Comparison of ENCODE assay signal across 28 mouse cellular contexts in the genomic region with DNA sequence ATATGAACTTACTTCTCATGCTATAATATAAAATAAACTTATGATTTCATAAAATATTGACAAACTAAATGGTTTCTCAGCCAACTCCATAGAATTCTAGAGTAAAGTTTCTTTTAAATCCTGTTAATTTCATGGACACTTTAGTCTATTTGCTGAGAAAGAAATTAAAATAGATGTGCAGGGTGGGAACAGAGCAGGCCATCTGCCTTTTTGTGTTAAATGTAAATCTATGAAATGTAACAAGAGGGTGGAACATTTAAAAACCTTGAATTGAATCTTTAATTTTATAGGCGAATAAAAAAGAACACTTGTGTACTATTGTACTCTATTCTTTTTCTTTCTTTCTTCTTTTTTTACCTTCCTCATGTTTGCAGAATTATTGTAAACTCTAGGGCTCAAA.
"Had no signal": no experiment of that assay in that cellular context is flagged by ENCODE, and none has a peak within 500 bp of the region (broad histone marks: within the 10 kb centered on the region; RNA-seq: fewer than 3 reads in every experiment).

No protein-coding gene starts in this region.

- DNase-seq: cerebellum, adult 8-10 months; cerebellum, adult 9-10 months; cerebellum, adult 9-11 months; cerebellum, postnatal 10 days; cerebellum, postnatal 14 days; cerebellum, postnatal 25 days; cerebellum, postnatal 36 days; embryo, embryonic 11 days; forebrain, postnatal 0 days; gastrocnemius, adult 2 months; gastrocnemius, postnatal 10 days; gastrocnemius, postnatal 14 days; gastrocnemius, postnatal 25 days; gastrocnemius, postnatal 36 days; heart, adult 11 months; heart, adult 18-20 months; heart, adult 2 months had no signal

- H3K27ac ChIP-seq: embryonic facial prominence, embryonic 10.5 days; embryonic facial prominence, embryonic 12.5 days; embryonic facial prominence, embryonic 13.5 days; embryonic facial prominence, embryonic 15.5 days; forebrain, embryonic 10.5 days; forebrain, embryonic 12.5 days; forebrain, embryonic 13.5 days; forebrain, embryonic 15.5 days; gastrocnemius, adult 2 months; heart, adult 2 months had no signal

- ATAC-seq: forebrain, embryonic 13.5 days; forebrain, embryonic 14.5 days; forebrain, embryonic 15.5 days; forebrain, embryonic 16.5 days; forebrain, postnatal 0 days had no signal

- H3K4me3 ChIP-seq: embryonic facial prominence, embryonic 10.5 days; embryonic facial prominence, embryonic 12.5 days; embryonic facial prominence, embryonic 13.5 days; embryonic facial prominence, embryonic 15.5 days; erythroblast, embryonic 14.5 days; forebrain, embryonic 10.5 days; forebrain, embryonic 12.5 days; forebrain, embryonic 13.5 days; forebrain, embryonic 15.5 days; gastrocnemius, adult 2 months; heart, adult 2 months had no signal
